Mouse (Mus musculus) megakaryocyte, adult 5-6 weeks (primary cell): ENCODE measurements at regions not wholly inside any gene's neighbourhood (a gene's known extent, or its start where the extent isn't known, plus 50 kb on each side); places are given as distances from the start of the nearest gene placed in this dataset.

Experiments used
- ATAC-seq: 2 replicates; pipeline ENCODE4 v1.8.0; 2016; ENCODE audit warnings: mild to moderate bottlenecking, inconsistent platforms; ENCODE audit not compliant: poor library complexity, severe bottlenecking

DNA sequence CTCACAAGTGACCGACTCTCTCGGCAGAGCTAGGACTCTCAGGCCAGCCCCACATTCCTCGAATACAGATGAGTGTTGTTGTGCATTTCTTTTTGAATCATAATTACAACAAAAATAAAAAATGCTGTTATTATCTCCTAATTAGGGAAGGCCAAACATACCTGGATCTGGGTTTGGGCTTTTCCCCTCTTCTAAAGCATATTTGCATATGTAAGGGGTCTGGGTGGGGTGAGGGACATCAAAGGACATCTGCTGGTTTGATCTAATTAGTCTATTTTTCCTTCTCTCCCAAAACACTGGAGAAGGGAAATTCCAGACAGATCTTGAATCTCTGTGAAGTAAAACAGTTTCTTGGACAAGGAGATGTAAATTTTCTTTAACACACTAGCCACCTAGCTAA, 85.3 kb downstream of the Tfap2a start:
- no peak for ATAC-seq

DNA sequence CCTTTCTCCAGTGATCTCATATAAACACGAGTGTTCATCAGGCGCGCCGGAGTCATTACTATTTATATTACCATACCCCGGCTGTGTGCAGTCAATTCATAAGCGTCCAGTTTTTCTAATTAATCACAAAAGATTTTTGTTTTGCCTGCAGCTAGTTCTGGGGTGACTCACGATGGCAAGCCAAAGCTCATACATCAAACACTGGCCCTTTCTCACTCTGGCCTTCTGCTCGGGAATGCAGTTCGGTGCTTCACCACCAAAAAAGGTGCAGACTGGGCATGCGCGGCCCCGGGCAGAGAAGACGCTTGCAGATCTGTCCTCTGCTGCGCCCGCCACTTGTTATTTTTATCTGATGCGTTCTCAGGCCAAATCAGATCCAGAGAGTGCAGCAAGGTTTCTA, 87.1 kb downstream of the Tfap2a start:
- ATAC-seq = no peak

DNA sequence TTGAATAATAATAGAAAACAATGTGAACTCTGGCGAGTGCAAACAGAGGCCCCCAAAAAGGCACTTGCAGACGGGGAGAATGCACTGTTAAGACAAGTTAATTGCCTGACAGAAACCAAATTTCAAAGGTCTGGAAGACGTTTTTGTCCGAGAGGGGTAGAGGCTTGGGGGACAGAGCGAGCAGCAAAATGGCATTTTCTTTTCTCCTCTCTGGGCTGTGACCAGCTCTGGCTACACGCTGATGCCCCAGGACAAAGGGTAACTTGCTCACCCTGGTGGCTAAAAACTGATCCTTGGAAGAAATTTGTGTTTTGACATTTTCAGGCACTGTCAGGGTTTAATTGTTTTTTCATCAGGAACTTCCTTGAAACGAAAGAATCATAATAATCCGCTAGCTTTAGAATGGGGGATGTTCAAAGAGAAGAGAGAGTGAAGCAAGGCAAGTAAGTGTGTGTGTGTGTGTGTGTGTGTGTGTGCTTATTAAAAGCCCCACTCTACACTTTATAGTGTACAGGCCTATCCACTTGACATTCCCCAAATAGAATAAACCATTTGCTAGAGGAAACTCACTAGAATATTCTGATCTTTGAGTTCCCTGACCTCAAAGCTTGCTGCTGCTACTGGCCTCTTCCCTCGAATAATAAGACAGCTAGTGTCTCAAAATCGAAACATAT, 88.0 kb downstream of the Tfap2a start:
- ATAC-seq = no peak

DNA sequence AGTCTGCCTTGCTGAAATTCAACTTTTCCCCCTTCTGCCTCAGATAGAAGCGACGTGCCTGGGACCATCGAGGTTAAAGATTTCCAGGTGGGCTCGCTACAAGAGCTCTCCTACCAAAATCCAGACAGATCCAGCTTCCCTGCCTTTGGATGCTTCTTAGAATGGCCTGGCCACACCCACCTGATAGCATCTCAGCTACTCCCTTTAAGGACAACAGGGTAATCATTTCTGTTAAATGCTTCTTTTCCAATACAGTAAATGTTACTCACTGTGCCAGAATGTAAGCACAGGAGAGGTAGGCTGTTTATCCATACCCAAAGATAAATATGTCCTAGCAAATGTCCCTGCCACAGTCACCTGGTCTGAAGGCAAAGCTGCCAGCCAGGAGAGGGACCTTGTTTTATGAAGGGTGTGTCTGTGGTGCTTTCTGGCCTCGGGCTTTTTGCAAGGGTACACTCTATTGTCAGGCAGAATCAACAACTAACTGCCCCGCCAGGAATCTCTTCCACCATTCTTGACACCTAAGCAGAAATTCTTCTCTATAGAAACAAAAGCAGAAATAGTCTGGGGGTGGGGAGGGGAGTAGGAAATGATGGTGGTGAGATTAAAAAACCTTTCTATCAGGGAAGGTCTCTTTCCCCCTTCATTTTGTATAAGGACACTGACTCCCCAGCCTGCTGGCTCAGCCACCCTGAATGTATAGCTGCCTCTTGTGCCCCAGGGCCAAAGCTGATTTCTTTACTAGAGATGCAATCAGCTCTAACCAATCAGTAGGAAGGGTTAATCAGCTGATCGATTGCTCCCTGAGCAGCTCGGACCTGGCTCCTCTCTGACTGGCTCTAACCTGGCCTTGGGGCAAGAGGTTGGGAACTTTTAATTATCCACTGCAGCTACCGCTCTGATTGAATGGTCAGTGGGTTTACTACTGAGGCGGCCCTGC, 88.8 kb downstream of the Tfap2a start:
- no peak for ATAC-seq

DNA sequence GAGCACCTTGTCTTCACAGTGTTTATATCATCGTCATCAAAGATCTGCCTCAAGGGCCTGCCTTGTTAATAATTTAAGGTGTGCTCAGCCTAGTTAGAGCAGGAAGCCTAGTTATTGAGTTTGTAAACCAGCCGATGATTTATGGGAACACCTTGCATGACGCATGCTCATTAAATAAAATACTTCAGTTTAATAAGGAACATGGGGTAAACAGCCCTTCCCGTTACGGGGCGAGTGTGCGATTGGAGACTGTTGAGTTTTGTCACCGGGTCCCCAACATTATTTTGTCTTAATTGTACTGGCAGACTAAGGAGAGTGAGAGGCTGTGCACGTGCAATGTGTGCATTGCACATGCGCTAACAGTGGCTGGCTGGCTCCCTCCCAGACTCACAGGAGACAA, 92.0 kb downstream of the Tfap2a start:
- no peak for ATAC-seq

DNA sequence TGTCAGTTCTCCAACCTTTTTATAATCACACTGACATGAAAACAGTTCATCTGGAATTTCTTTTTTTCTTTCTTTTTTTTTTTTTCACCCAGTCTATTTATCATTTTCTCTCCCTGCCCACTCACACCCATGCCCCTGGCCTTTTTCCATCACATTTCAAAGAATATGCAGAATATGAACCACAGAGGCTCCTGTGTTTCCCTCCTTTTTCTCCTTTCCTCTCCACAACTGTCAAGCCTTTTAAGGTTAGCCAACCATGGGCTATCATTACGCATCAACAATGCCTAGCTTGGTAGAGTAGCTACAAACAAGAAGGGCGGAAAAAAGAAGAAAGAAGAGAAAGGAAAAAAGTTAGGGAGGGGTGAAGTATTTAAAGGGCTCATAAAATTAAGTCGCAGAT, 92.5 kb downstream of the Tfap2a start:
- no peak for ATAC-seq

DNA sequence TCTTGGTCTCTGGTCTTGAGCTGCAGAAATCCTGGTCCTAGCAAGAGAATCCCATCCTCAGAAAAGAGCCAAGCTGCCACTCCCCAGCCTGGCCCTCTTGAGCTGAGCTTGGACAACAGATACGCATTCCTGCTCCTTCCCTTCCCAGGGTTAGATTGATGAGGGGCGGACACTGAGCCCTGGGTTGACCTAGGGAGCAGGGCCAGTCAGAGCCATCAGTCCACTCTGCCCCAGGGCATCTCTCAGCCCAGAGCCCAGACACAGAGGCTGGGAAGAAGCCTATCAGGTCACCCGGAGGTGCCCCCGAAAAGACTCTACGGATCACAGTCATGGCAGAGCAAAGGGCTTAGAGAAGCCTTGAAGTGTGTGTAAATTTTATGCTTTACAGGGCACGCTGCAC, 95.2 kb downstream of the Tfap2a start:
- ATAC-seq = no peak

DNA sequence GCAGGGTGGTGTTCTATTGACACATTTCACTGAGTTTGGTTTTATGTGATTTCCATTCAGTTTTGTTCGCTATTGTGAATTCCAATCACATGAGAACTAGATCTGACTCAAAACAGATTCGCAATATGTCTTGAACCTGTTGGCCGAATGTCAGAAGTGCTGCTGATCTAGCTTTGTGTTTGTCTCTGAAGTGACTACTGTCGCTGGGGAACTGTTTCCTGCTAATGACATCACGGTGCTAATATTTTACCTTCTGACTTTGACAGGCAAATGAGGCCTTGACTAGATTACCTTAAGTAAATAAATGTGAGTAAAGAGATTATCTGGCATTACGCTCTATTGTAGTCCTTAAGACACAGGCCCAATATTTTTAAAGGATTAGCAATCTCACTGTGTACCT, 100.9 kb downstream of the Tfap2a start:
- no peak for ATAC-seq

DNA sequence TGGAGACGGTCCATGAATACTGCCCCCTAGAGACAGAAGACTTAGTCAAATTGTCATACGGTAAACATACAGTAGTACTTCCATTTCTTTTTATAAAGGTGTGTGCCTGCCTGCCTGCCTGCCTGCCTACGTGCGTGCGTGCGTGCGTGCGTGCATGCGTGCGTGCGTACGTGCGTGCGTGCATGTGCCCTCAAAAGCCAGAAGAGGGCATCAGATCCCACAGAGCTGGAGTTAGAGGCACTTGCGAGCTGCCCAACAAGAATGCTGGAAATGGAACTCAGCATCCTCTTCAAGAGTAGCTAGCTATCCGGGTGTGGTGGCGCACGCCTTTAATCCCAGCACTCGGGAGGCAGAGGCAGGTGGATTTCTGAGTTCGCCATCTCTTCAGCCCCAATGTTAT, 120.3 kb downstream of the Tfap2a start:
- no peak for ATAC-seq

DNA sequence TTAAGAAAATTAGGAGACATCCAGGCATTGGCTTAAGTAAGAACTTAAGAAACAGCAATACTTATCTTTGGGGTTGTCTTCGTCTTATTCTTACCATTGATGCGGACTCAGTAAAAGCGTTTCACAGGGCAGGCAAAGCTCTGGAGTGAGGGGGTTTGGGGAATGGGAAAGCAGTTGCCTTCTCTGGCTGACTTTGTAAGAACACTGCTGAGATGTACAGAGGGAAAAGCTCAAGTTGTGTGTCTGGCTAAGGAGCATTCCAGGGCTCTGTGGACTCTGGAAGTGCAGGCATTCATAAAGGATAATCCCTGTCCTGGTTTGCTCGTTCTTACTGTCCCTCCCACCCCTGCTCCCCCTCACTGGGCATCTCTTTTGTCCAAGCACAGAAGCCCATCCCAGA, 129.7 kb downstream of the Tfap2a start:
- no peak for ATAC-seq

DNA sequence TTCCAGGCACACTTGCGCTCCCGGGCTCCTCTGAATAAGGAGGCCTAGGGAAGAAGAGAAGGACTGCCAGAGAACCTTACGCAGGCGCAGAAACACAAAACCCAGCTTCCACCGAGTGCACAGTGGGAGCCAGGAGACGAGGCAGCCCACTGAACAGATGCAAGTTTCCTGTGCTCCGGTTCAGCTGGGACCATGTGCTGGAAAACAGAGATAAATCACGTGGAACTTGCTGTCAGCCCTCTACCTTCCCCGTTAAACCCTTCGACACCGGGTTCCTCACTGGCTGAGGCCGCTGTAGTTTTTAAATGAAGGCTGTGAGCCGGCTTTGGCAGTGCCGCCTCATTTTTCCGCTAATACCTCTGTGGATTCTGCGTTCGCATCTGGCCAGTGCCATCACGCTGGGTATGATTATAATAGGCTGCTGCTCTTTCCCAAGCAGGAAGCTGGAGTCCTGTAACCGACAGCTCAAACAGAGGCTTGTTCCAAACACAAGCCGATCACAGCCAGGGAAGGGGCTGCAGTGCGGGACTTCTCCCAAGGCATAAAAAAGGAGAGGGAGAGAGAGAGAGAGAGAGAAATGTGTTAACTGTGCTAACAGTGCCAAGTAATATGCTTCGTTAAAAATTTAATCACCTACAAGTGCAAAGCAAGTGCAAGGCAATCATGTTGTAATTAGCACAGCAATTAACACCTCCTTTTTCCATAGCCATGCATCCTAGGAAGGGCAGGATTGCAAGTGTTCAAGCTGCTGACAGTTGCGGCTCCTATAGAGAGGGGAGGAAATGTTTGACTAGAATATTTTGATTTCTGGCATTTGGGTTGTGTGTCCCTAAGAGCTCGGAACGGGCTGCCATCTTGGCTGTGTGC, 131.5 kb downstream of the Tfap2a start:
- no peak for ATAC-seq

DNA sequence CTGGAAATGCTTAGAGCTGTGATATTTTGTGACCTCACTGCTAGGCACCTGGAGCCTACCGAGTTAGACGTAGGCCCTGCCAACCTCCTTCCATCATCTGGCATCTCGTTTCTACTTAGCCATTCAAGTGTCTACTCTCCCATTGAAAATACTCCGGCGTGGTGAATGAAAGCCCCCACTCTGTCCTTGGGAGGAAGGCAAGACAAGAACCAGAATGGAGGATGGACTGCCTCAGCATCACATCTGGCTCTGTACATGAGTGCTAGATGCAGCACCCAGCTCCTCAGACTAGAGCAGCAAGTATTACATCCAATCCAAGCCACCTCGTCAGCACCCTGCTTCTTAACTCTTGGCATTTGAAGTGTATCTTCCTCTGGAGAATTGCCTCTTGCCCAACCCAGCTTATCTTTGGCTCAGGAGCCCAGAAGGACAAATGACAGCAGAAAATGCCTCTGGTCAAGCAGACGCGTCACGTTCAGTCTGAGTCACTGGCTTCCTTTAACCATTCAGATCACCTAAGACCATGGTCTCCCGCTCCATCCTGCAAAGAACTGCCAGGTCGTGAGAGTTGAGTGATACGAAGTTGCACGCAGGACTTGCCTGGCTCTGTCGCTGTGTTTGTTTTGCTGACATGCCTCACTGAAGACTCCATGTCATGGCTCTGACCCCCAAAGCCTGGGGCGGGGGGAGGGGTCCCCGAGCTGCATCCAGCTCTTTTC, 132.3 kb downstream of the Tfap2a start:
- no peak for ATAC-seq

DNA sequence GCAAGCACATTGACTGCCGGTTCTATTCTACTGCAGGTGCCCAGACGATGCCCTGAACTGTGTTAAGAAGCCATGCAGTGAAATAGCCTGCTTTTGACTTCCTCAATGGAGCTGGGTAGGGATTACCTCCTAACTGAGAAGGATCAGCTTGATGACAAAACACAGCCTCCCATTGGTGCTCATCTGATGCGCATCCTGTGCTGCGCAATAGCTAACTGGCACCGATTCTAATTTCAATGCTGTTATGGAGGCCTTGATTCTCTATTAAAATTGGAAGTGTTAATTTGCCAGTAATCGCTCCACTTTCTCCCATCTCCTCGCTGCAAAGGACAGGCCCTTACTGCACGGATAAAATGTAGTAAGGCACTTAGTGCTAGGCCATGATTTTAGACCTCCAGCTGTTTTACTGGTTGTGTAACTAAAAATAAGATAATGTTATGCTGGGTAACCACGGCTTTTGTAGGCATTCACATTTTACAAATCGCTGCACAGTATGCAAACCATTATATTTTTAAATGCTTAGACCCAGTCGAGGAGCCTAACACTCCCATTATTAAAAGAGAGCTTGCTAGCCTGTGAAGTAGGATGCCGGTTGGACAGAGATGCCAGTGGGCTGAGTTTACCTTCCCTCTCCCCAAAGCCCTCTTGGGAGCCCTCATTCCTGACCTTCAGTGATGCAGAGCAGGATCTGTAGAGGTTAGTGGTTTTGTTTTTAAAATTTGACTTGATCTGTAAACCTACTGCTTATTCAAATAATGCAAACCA, 163.0 kb downstream of the Tfap2a start:
- no peak for ATAC-seq

DNA sequence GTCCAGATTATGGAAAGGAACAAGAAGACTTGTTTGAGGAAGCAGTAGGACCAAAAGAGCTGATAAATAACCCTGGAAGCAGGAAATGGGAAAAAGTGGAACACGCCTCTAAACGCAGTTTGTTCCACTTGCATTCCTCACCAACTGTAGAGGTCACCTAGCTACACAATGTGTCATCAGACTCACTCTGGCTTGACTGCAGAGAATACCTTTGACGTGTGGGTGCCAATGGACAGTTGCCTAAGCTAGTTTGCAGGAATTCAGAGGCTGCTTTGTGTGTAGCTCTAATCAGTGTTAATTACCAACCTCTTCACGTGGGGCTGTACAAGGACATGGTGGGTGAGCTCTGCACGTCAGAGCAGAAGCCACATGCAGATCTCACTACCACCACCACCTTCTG, 168.7 kb downstream of the Tfap2a start:
- no peak for ATAC-seq

DNA sequence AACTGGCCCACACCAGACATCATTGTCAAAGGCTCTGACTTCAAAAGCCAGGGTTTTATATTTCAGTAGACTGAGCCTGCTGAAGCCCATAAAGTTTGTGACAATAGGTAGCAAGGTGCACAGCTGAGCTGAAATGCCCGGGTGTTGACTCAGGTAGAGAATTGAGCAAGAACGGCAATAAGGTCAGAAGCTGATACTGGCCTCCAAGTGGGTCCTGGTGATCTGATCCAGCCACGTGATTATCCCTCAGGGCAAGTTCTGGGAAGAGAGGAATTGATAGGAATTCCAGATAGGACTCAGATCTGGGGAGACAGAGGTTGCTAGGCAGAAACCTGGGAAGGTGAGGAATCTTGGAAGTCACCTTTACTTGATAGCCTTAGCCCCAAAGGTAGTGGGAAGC, 170.4 kb downstream of the Tfap2a start:
- ATAC-seq = no peak

DNA sequence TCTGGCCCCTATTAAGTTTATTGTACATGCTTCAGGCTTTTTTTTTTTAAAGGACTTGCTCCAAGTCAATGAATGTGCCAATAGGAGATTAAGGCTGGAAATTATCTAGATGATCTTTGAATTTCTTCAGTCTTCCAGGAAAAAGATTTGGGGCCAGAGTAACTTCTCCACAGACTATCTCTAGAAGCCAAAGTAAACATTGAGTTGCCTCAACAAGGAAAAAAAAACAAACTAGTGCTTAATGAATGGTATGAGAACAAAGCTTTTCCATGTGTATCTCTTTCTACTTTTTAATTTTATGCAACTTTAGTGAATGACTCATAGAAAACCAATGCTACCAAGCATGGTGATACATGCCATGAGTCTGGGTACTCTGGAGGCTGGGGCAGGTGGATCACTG, 173.8 kb downstream of the Tfap2a start:
- ATAC-seq = no peak

DNA sequence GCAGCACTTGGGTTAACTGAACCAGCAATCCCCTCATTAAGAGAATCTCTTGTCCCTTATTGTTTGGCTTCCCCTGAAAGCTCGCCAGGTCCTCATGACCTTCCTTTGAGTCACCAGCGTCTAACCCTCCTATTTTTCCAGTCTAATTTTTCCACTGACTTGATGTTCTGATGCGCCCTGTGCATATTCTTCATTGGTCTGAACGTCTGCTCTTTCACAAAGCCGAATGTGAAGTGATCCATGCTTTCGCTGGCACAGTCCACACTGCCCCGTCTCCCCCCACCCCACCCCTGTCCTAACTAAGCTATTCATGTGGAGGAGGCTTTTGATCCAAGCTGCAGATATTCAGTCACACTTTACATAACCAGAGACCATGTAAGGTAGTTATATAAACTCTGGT, 183.8 kb downstream of the Tfap2a start:
- ATAC-seq = no peak

DNA sequence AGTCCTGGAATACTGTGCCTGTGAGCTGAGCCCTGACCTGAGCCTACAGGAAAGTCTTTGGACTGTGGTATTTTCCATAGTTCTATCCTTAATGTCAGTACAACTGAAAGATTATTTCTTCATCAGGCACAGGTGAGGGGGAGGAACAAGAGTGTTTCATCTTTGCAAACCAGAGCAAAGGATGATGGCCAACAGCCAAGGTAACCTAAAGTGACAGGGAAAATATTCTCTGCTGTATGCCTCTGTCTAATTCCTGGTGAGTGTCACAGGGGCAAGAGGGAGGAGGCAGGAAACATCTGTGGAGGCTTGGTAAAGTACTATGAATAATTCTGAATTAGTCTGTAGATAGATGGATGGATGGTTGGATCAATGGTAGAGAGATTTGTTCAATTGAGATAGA, 164.3 kb upstream of the Ofcc1 start:
- ATAC-seq = no peak

DNA sequence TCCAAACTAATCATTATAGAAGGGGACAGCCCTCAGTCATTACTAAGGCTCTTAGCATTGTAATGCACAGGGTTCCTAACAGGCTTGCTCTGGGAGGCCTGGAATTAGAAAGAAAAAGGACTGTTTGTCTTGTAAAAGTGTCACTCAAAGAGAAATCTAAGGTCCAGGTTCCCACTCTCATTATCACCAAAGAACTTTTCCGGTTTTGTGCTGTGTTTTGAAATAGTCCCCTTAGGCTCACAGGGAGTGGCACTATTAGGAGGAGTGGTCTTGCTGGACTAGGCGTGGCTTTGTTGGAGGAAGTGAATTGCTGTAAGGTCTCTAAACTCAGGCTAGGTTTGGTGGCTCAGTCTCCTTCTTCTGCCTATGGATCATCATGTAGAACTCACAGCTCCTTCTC, 161.9 kb upstream of the Ofcc1 start:
- no peak for ATAC-seq

DNA sequence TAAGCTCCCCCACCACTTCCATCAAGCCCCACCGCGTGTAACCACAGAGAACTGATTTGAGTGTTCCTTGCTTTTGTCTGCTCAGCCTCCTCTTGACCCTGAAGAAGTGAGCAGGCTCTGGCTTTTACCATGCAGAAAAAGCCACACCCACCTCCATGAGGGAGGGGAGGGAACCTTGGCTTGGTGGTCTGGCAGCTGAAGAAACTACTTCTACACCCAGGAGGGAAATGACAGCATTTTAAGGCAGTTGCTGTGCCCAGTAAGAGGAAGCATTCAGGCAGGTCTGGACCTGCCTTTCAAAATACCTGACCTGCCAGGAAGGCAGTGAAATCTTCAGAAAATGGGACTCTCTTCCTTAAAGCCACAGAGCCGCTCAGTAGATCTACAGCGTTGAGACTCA, 156.9 kb upstream of the Ofcc1 start:
- ATAC-seq = peak; percentile 21
